Mouse (Mus musculus) cerebellum, postnatal 14 days (tissue): Measurements from ENCODE around the gene Mgat5.
A peak's percentile ranks its signal among the peaks of the same experiment; 100 is the strongest.

ENCODE experiments used
- DNase-seq, 2 experiments: peaks; one replicate each; pipeline ENCODE4 v3.0.0; 2021; ENCODE audit warnings: mixed read lengths in 2 of 2

Mgat5 gene

GRCm38 (mm10) chr1:127511362-127511761 lies 306.5 kb downstream of the Mgat5 start:
- no peak for DNase-seq

DNA sequence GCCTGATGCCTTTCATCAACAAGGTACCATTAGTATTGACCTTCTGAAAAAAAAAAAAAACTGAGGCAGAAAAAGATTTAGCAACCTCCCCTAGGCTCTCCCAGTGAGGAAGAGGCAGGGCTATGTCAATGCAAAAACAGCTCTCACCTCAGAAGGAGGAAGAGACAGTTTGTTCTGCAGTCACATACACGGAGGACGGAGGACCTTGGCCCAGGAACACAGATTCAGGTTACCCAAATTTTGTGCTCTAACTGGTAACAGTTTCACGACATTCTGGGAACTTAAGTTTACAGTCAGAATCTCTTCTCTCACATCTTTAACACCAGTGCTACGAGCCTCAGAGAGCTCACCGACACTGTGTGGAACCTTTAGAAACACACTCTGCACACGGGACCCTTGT lies 307.9 kb downstream of the Mgat5 start:
- no peak for DNase-seq

GRCm38 (mm10) chr1:127513140-127513539 lies 308.3 kb downstream of the Mgat5 start:
- DNase-seq: no peak

DNA sequence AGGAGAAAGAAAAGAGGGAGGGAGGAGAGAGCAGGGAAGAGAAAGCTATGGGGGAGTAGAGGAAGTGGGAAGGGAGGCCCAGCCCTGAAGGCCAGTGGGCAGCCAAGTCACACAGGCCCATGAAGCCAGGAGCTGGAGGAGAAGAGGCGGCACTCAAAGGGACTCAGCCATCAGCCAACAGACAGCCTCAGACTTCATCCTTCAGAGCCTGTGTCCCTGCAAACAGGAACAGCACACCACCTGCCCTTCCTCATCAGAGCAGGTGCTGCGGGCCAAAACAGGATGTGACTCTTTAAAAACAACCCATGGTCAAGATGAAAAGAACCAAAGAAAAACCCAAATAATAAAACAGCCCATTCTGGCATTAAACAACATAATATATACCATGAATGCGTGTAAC lies 308.8 kb downstream of the Mgat5 start:
- no peak for DNase-seq

- no peak for DNase-seq
These were observed 309.7 kb downstream of the Mgat5 start for GRCm38 (mm10) chr1:127514479-127514878.

DNA sequence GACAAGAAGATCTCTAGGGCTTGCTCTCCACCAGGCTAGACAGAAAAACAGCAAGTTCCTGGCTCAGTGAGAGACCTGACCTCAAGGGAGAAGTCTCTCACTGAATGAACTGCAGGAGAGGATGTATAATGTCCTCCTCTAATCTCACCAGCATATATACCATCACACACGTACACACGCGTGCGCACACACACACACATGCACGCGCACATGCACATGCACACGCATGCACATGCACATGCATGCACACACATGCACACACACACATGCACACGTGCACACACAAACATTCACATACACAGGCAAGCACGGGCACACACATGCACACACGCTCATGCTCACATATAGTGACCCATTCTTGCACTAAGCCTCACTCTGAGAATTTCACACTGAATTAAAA lies 310.1 kb downstream of the Mgat5 start:
- no peak for DNase-seq

GRCm38 (mm10) chr1:127523364-127523763 lies 318.5 kb downstream of the Mgat5 start:
- DNase-seq: no peak

GRCm38 (mm10) chr1:127530849-127531580 lies 326.2 kb downstream of the Mgat5 start:
- peak; percentile 75 for DNase-seq

GRCm38 (mm10) chr1:127531723-127532122 lies 326.9 kb downstream of the Mgat5 start:
- no peak for DNase-seq

GRCm38 (mm10) chr1:127536448-127536847 lies 331.6 kb downstream of the Mgat5 start:
- no peak for DNase-seq

GRCm38 (mm10) chr1:127537204-127538038 lies 332.6 kb downstream of the Mgat5 start:
- peak; percentile 32 to 49 for DNase-seq
